Mouse (Mus musculus) embryonic facial prominence, embryonic 14.5 days (tissue): ENCODE data around the gene Adgrg2. TPM values are rescaled to one million over a fixed set of nuclear protein-coding genes. Genes with fewer than 3 reads are reported as not detected.
A peak's percentile ranks its signal among the peaks of the same experiment; 100 is the strongest.

Experiments
- ATAC-seq: fragments of 200-750 bp; cut with Nextera tagmentation; 2 replicates; pipeline ENCODE4 v1.8.0; 2017; ENCODE audit warnings: low read depth, moderate number of reproducible peaks, moderate TSS enrichment
- DNase-seq: peaks from one replicate; pipeline ENCODE4 v3.0.0-alpha.2; 2015; ENCODE audit warnings: low spot score
- H3K27ac ChIP-seq: fragments of 300-500 bp; sonication (generic); replicated peaks from 2 replicates; pipeline ENCODE4 v1.5.1; 2014; ENCODE audit warnings: low read depth, mild to moderate bottlenecking, low read length, moderate library complexity
- H3K27me3 ChIP-seq: fragments of 300-500 bp; sonication (generic); replicated peaks from 2 replicates; pipeline ENCODE4 v1.6.1; 2014; ENCODE audit warnings: low read length; ENCODE audit not compliant: control insufficient read depth, insufficient read depth
- H3K36me3 ChIP-seq: fragments of 300-500 bp; sonication (generic); 2 replicates; pipeline ENCODE4 v1.6.1; 2014; ENCODE audit warnings: low read length, mixed read lengths; ENCODE audit not compliant: control insufficient read depth, insufficient read depth
- H3K4me1 ChIP-seq: fragments of 300-500 bp; sonication (generic); 2 replicates; pipeline ENCODE4 v1.6.1; 2014; ENCODE audit warnings: antibody characterized with exemption, low read length; ENCODE audit not compliant: control insufficient read depth, insufficient read depth
- H3K4me2 ChIP-seq: fragments of 300-500 bp; sonication (generic); 2 replicates; pipeline ENCODE4 v1.6.1; 2014; ENCODE audit warnings: low read depth, mild to moderate bottlenecking, low read length, moderate library complexity, mixed read lengths
- H3K4me3 ChIP-seq: fragments of 300-500 bp; sonication (generic); 2 replicates; pipeline ENCODE4 v1.5.1; 2014; ENCODE audit warnings: low read depth, mild to moderate bottlenecking, low read length
- H3K9ac ChIP-seq: fragments of 300-500 bp; sonication (generic); 2 replicates; pipeline ENCODE4 v1.6.1; 2014; ENCODE audit warnings: low read depth, mild to moderate bottlenecking, low read length, moderate library complexity, mixed read lengths
- H3K9me3 ChIP-seq: fragments of 300-500 bp; sonication (generic); 2 replicates; pipeline ENCODE4 v1.6.1; 2016; ENCODE audit warnings: low read length; ENCODE audit not compliant: control insufficient read depth
- WGBS: fragments of 180-500 bp; shearing (Covaris S2); extraction: QIAGEN DNeasy Blood & Tissue Kit; methylation state at CpG from one replicate; pipeline ENCODE4 v1.1.7; 2014; 5-methylcytosine and 5-hydroxymethylcytosine counted together
- polyA plus RNA-seq: library from polyadenylated mRNA; unstranded; fragments of >200 nt; fragmentation: Nextera tagmentation; extraction: Ambion mirVana; gene quantifications from 2 replicates; pipeline ENCODE4 v1.2.1, GENCODE M21; 2014

Adgrg2 gene
- 4.1 and 7.0 TPM in 2 replicates for polyA plus RNA-seq

DNA sequence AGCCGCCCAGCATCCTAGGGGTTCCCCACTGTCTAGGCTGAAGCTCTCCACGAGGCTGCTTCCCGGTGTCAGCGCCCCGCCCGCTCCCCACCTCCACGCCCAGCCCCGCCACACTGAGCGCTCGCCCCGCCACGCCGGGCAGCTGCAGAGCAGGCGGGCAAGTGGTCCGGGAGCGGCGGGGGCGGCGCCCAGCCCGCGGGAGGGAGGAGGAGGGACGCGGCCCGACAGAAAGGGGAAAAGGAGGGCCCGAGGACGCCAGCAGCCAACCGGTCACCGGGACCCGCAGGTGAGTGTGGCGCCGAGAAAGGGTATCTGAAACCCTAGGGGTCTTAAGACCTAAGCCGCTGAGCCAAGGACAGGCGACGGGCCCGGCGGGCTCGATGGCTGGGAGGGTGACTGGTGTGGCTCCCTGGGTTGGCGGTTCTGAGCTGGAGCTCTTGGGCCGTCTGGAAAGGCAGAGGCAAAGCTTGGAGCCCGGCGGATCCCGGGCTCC lies at the start of gene Adgrg2:
Adgrg2 (plus strand) TSS at position 227 of the 493 bp plus-strand sequence.
- H3K9me3 ChIP-seq, result no peaks in the 10 kb centered on the region
- H3K27ac ChIP-seq, result no peak within 1 kb of the TSS
- ATAC-seq (peak; percentile 84; the same call in 1 of the 2 replicates), DNase-seq (peak; percentile 17)
- peaks cover 41% of the 10 kb centered on the region for H3K27me3 ChIP-seq
- no peaks in the 10 kb centered on the region for H3K36me3 ChIP-seq
- WGBS, result 12% methylated on average over 24 of the region's 42 CpGs
- peak within 1 kb of the TSS; percentile 44 for H3K4me3 ChIP-seq
- peak within 1 kb of the TSS; percentile 63 for H3K4me2 ChIP-seq
- no peaks in the 10 kb centered on the region for H3K4me1 ChIP-seq
- peak within 1 kb of the TSS; percentile 58 for H3K9ac ChIP-seq

- peaks cover 18% of the 10 kb centered on the region for H3K27me3 ChIP-seq
- no peaks in the 10 kb centered on the region for H3K36me3 ChIP-seq
- H3K4me3 ChIP-seq, result no peak overlapping the region
- WGBS, result 56% methylated on average over 7 of the region's 7 CpGs
- H3K9me3 ChIP-seq, result no peaks in the 10 kb centered on the region
- no peak for ATAC-seq
- H3K9ac ChIP-seq, result no peak overlapping the region
- no peak overlapping the region for H3K27ac ChIP-seq
- no peaks in the 10 kb centered on the region for H3K4me1 ChIP-seq
- no peak overlapping the region for H3K4me2 ChIP-seq
- no peak for DNase-seq
Observed at GRCm38 (mm10) chrX:160350995-160351394, 39.5 kb upstream of the Adgrg2 start.

DNA sequence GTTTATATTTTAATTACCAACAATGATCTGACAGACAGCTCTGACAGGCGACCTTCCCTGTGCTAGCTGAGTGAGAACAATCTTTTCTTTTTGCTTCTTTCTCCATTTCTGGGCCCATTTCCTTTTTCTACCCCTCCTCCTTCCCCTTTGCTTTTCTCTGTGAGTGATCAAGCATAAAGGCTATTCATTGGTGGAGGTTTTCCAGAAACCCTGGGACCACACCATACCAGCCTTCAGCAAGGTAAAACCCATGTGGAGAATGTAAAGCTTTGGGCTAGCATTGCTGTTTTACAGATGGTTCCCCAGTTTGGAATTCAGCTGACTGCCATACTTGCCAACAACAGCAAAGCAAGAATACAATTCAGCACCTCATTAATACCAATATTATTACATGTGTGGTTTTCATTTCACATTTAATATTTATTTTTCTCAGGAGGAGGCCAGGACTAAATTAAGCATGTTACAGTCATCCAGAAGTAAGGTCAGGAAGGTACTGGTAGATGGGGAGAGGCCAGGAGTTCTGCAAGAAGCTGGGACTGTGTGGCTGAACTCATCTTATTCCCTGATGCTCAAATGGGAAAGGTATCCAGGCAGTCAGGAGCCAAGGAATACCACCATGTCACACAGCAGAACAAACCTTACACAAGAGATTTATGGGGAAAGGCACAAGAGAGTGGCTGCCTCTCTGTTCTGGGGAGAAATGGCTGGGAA lies 38.4 kb upstream of the Adgrg2 start:
- Histone ChIP-seq H3K9me3 (no peaks in the 10 kb centered on the region), H3K4me3 (no peak overlapping the region), H3K27me3 (peaks cover 18% of the 10 kb centered on the region), H3K4me1 (no peaks in the 10 kb centered on the region), H3K9ac (no peak overlapping the region), H3K36me3 (no peaks in the 10 kb centered on the region), H3K4me2 (no peak overlapping the region), H3K27ac (no peak overlapping the region)
- WGBS, result 25% methylated on average over 1 of the region's 1 CpGs
- peak; percentile 41; the same call in 1 of the 2 replicates for ATAC-seq
- peak; percentile 4 for DNase-seq

GRCm38 (mm10) chrX:160384748-160385501 lies 5.6 kb upstream of the Adgrg2 start:
- ATAC-seq (no peak), DNase-seq (no peak)
- no peaks in the 10 kb centered on the region for H3K4me1 ChIP-seq
- no peak overlapping the region for H3K4me3 ChIP-seq
- H3K27me3 ChIP-seq, result peaks cover 11% of the 10 kb centered on the region
- H3K9me3 ChIP-seq, result 0 out of 2 replicates have a peak, but pooled peaks cover 3% of the 10 kb centered on the region
- H3K9ac ChIP-seq, result no peak overlapping the region
- H3K27ac ChIP-seq, result no peak overlapping the region
- H3K4me2 ChIP-seq, result no peak overlapping the region
- 65% methylated on average over 6 of the region's 6 CpGs for WGBS
- no peaks in the 10 kb centered on the region for H3K36me3 ChIP-seq

DNA sequence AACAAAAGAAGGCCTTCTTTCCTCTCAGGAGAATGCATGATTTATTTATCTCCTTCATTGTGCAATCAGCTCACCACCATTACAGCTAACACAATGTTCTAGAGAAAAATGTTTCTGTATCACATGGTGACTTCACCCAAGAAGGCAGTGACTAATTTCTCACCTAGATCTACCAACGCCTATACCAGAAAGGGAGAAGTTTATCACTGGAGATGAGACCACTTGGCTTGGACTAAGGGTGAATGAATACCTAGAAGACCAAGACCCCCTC lies 5.1 kb upstream of the Adgrg2 start:
- ATAC-seq, result no peak
- H3K27me3 ChIP-seq, result peaks cover 16% of the 10 kb centered on the region

GRCm38 (mm10) chrX:160412930-160413453 lies 22.5 kb downstream of the Adgrg2 start:
- no peak for DNase-seq
- Histone ChIP-seq H3K36me3 (no peaks in the 10 kb centered on the region), H3K4me2 (no peak overlapping the region), H3K4me3 (no peak overlapping the region), H3K9ac (no peak overlapping the region), H3K9me3 (no peaks in the 10 kb centered on the region), H3K4me1 (no peaks in the 10 kb centered on the region), H3K27ac (no peak overlapping the region), H3K27me3 (no peaks in the 10 kb centered on the region; the same call in none of the 2 replicates)
- WGBS, result 71% methylated on average over 4 of the region's 4 CpGs
- ATAC-seq, result no peak

More for the DNA sequence above, 5.1 kb upstream of the Adgrg2 start:
- Histone ChIP-seq H3K9me3 (0 out of 2 replicates have a peak, but pooled peaks cover 3% of the 10 kb centered on the region), H3K4me1 (no peaks in the 10 kb centered on the region), H3K36me3 (no peaks in the 10 kb centered on the region), H3K4me2 (no peak overlapping the region), H3K27ac (no peak overlapping the region), H3K9ac (no peak overlapping the region), H3K4me3 (no peak overlapping the region)
- DNase-seq, result no peak
- 89% methylated on average over 1 of the region's 1 CpGs for WGBS

- no peaks in the 10 kb centered on the region for H3K4me1 ChIP-seq
- no peak overlapping the region for H3K9ac ChIP-seq
- H3K9me3 ChIP-seq, result no peaks in the 10 kb centered on the region
- H3K36me3 ChIP-seq, result no peaks in the 10 kb centered on the region
- no peak overlapping the region for H3K4me3 ChIP-seq
- H3K4me2 ChIP-seq, result no peak overlapping the region
- 83% methylated on average over 7 of the region's 7 CpGs for WGBS
- ATAC-seq (no peak), DNase-seq (no peak)
- no peak overlapping the region for H3K27ac ChIP-seq
- H3K27me3 ChIP-seq, result no peaks in the 10 kb centered on the region; the same call in none of the 2 replicates
Observed at GRCm38 (mm10) chrX:160413881-160414395, 23.4 kb downstream of the Adgrg2 start.

GRCm38 (mm10) chrX:160418397-160418796 lies 27.9 kb downstream of the Adgrg2 start:
- no peak for DNase-seq
- Histone ChIP-seq H3K9me3 (no peaks in the 10 kb centered on the region), H3K4me1 (no peaks in the 10 kb centered on the region), H3K27ac (no peak overlapping the region), H3K36me3 (no peaks in the 10 kb centered on the region), H3K9ac (no peak overlapping the region), H3K27me3 (peaks cover 6% of the 10 kb centered on the region), H3K4me3 (no peak overlapping the region), H3K4me2 (no peak overlapping the region)
- 77% methylated on average over 7 of the region's 7 CpGs for WGBS
- ATAC-seq, result no peak
